Mouse (Mus musculus) embryonic facial prominence, embryonic 14.5 days (tissue): ENCODE data around the gene Slc5a6. TPM values are rescaled to one million over a fixed set of nuclear protein-coding genes. Genes with fewer than 3 reads are reported as not detected.
A peak's percentile ranks its signal among the peaks of the same experiment; 100 is the strongest.

Experiments
- ATAC-seq: fragments of 200-750 bp; cut with Nextera tagmentation; 2 replicates; pipeline ENCODE4 v1.8.0; 2017; ENCODE audit warnings: low read depth, moderate number of reproducible peaks, moderate TSS enrichment
- DNase-seq: peaks from one replicate; pipeline ENCODE4 v3.0.0-alpha.2; 2015; ENCODE audit warnings: low spot score
- H3K27ac ChIP-seq: fragments of 300-500 bp; sonication (generic); replicated peaks from 2 replicates; pipeline ENCODE4 v1.5.1; 2014; ENCODE audit warnings: low read depth, mild to moderate bottlenecking, low read length, moderate library complexity
- H3K27me3 ChIP-seq: fragments of 300-500 bp; sonication (generic); replicated peaks from 2 replicates; pipeline ENCODE4 v1.6.1; 2014; ENCODE audit warnings: low read length; ENCODE audit not compliant: control insufficient read depth, insufficient read depth
- H3K36me3 ChIP-seq: fragments of 300-500 bp; sonication (generic); 2 replicates; pipeline ENCODE4 v1.6.1; 2014; ENCODE audit warnings: low read length, mixed read lengths; ENCODE audit not compliant: control insufficient read depth, insufficient read depth
- H3K4me1 ChIP-seq: fragments of 300-500 bp; sonication (generic); 2 replicates; pipeline ENCODE4 v1.6.1; 2014; ENCODE audit warnings: antibody characterized with exemption, low read length; ENCODE audit not compliant: control insufficient read depth, insufficient read depth
- H3K4me2 ChIP-seq: fragments of 300-500 bp; sonication (generic); 2 replicates; pipeline ENCODE4 v1.6.1; 2014; ENCODE audit warnings: low read depth, mild to moderate bottlenecking, low read length, moderate library complexity, mixed read lengths
- H3K4me3 ChIP-seq: fragments of 300-500 bp; sonication (generic); 2 replicates; pipeline ENCODE4 v1.5.1; 2014; ENCODE audit warnings: low read depth, mild to moderate bottlenecking, low read length
- H3K9ac ChIP-seq: fragments of 300-500 bp; sonication (generic); 2 replicates; pipeline ENCODE4 v1.6.1; 2014; ENCODE audit warnings: low read depth, mild to moderate bottlenecking, low read length, moderate library complexity, mixed read lengths
- H3K9me3 ChIP-seq: fragments of 300-500 bp; sonication (generic); 2 replicates; pipeline ENCODE4 v1.6.1; 2016; ENCODE audit warnings: low read length; ENCODE audit not compliant: control insufficient read depth
- whole genome bisulfite sequencing: fragments of 180-500 bp; shearing (Covaris S2); extraction: QIAGEN DNeasy Blood & Tissue Kit; methylation state at CpG from one replicate; pipeline ENCODE4 v1.1.7; 2014; 5-methylcytosine and 5-hydroxymethylcytosine counted together
- polyA plus RNA-seq: library from polyadenylated mRNA; unstranded; fragments of >200 nt; fragmentation: Nextera tagmentation; extraction: Ambion mirVana; gene quantifications from 2 replicates; pipeline ENCODE4 v1.2.1, GENCODE M21; 2014

Slc5a6 gene
- polyA plus RNA-seq, 1 experiment from 2014 or later, result 14.9 TPM

DNA sequence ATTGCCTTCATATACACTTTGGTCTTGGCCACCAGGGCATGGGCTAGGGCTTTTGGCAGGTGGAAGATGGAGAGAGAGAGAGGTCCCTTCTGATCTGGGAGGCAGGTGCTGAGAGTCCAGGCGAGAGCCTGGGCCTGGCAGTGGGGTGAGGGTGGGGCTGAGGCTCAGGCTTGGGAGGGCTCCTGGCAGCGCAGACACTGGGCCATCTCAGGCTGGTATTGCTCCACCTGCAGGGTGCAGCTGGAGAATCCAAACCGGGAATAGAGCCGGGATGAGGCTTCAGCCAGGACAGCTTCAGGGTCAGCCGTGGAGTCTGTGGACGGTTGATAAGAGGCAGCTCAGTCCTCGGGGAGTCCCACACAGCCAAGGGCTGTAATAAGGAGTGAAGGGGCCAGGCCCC lies 37.9 kb upstream of the Slc5a6 start:
- DNase-seq, result no peak

GRCm38 (mm10) chr5:31083949-31084348 lies 35.2 kb upstream of the Slc5a6 start:
- H3K27ac ChIP-seq, result no peak overlapping the region
- H3K4me3 ChIP-seq, result no peak overlapping the region
- DNase-seq, result no peak
- H3K9ac ChIP-seq, result no peak overlapping the region
- peaks cover 3% of the 10 kb centered on the region for H3K36me3 ChIP-seq
- H3K9me3 ChIP-seq, result no peaks in the 10 kb centered on the region
- no peak for ATAC-seq
- no peaks in the 10 kb centered on the region for H3K4me1 ChIP-seq
- 10% methylated on average over 6 of the region's 8 CpGs for WGBS
- H3K4me2 ChIP-seq, result no peak overlapping the region
- peaks cover 21% of the 10 kb centered on the region for H3K27me3 ChIP-seq

More for the DNA sequence above, 37.9 kb upstream of the Slc5a6 start:
- ATAC-seq, result no peak
- no peak overlapping the region for H3K27ac ChIP-seq
- no peak overlapping the region for H3K9ac ChIP-seq
- 26% methylated on average over 7 of the region's 7 CpGs for WGBS
- no peaks in the 10 kb centered on the region for H3K9me3 ChIP-seq
- no peaks in the 10 kb centered on the region for H3K36me3 ChIP-seq
- no peak overlapping the region for H3K4me2 ChIP-seq
- no peaks in the 10 kb centered on the region for H3K4me1 ChIP-seq
- no peak overlapping the region for H3K4me3 ChIP-seq
- H3K27me3 ChIP-seq, result peaks cover 48% of the 10 kb centered on the region

GRCm38 (mm10) chr5:31082935-31083625 lies 34.4 kb upstream of the Slc5a6 start:
- Histone ChIP-seq H3K4me1 (no peaks in the 10 kb centered on the region), H3K36me3 (peaks cover 12% of the 10 kb centered on the region), H3K27ac (no peak overlapping the region), H3K9ac (no peak overlapping the region), H3K9me3 (no peaks in the 10 kb centered on the region), H3K4me3 (no peak overlapping the region), H3K27me3 (peaks cover 14% of the 10 kb centered on the region), H3K4me2 (no peak overlapping the region)
- DNase-seq (no peak), ATAC-seq (no peak)
- WGBS, result 43% methylated on average over 12 of the region's 12 CpGs

DNA sequence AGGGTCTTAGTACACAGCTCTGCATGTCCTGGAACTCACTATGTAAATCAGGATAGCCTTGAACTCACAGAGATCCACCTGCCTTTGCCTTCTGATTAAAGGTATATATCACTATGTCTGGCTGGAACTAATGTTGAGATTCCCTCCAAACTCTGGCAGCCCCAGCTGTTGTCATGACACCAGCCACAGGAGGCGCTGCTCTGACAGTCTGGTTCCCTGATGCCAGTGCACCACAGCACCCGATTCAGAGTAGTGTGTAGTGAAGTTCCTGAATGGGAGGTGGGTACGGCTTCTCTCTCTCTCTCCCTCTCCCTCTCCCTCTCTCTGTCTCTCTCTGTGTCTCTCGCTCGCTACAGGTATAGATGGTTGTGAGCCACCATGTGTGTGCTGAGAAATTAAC lies 33.6 kb upstream of the Slc5a6 start:
- 13% methylated on average over 5 of the region's 5 CpGs for WGBS
- H3K27me3 ChIP-seq, result peaks cover 11% of the 10 kb centered on the region
- ATAC-seq, result peak; percentile 44; the same call in 1 of the 2 replicates

GRCm38 (mm10) chr5:31081386-31081785 lies 32.7 kb upstream of the Slc5a6 start:
- H3K27ac ChIP-seq, result no peak overlapping the region
- H3K9me3 ChIP-seq, result no peaks in the 10 kb centered on the region
- H3K4me2 ChIP-seq, result no peak overlapping the region
- ATAC-seq (no peak), DNase-seq (no peak)
- peaks cover 29% of the 10 kb centered on the region for H3K36me3 ChIP-seq
- no peak overlapping the region for H3K4me3 ChIP-seq
- 71% methylated on average over 3 of the region's 3 CpGs for WGBS
- no peak overlapping the region for H3K9ac ChIP-seq
- H3K4me1 ChIP-seq, result no peaks in the 10 kb centered on the region
- peaks cover 11% of the 10 kb centered on the region for H3K27me3 ChIP-seq

More for the DNA sequence above, 33.6 kb upstream of the Slc5a6 start:
- peak; percentile 30 for DNase-seq
- H3K9ac ChIP-seq, result no peak overlapping the region
- no peaks in the 10 kb centered on the region for H3K4me1 ChIP-seq
- H3K9me3 ChIP-seq, result no peaks in the 10 kb centered on the region
- no peak overlapping the region for H3K27ac ChIP-seq
- peaks cover 19% of the 10 kb centered on the region for H3K36me3 ChIP-seq
- no peak overlapping the region for H3K4me3 ChIP-seq
- H3K4me2 ChIP-seq, result no peak overlapping the region

- Histone ChIP-seq H3K4me1 (no peaks in the 10 kb centered on the region), H3K4me2 (no peak overlapping the region), H3K27me3 (peaks cover 11% of the 10 kb centered on the region), H3K4me3 (no peak overlapping the region), H3K36me3 (peaks cover 35% of the 10 kb centered on the region), H3K9ac (no peak overlapping the region), H3K9me3 (no peaks in the 10 kb centered on the region), H3K27ac (no peak overlapping the region)
- no peak for ATAC-seq
- DNase-seq, result no peak
- WGBS, result 68% methylated on average over 3 of the region's 3 CpGs
These were observed 32.1 kb upstream of the Slc5a6 start for GRCm38 (mm10) chr5:31080795-31081164.

GRCm38 (mm10) chr5:31080059-31080794 lies 31.5 kb upstream of the Slc5a6 start:
- no peak overlapping the region for H3K4me2 ChIP-seq
- no peak overlapping the region for H3K9ac ChIP-seq
- no peaks in the 10 kb centered on the region for H3K4me1 ChIP-seq
- WGBS, result 58% methylated on average over 13 of the region's 13 CpGs
- H3K36me3 ChIP-seq, result peaks cover 40% of the 10 kb centered on the region
- H3K27ac ChIP-seq, result no peak overlapping the region
- H3K9me3 ChIP-seq, result no peaks in the 10 kb centered on the region
- DNase-seq (peak; percentile 73), ATAC-seq (no peak)
- peaks cover 11% of the 10 kb centered on the region for H3K27me3 ChIP-seq
- H3K4me3 ChIP-seq, result no peak overlapping the region

DNA sequence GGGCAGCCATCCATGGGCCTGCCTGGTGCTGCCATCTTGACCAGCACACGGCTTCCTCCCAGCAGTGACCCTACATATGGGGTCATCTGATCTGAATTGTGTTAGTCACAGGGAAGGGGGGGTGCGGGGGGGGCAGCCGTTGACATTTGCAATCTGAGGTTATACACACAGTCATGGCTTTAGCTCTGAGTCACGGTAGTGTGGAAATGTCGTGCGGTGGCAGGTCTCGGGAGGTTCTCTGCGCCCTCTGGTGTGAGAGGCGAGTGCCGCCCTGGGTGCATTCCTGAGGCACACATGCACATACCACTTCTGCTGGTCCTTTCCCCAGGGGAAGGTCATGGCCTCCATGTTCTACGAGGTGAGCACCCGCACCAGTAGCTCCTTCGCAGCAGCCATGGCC lies 27.6 kb upstream of the Slc5a6 start:
- Histone ChIP-seq H3K27ac (no peak overlapping the region), H3K9me3 (no peaks in the 10 kb centered on the region), H3K4me3 (no peak overlapping the region), H3K4me2 (no peak overlapping the region), H3K27me3 (no peaks in the 10 kb centered on the region), H3K36me3 (peaks cover 77% of the 10 kb centered on the region), H3K4me1 (no peaks in the 10 kb centered on the region), H3K9ac (no peak overlapping the region)
- DNase-seq (no peak), ATAC-seq (no peak)
- 87% methylated on average over 12 of the region's 13 CpGs for WGBS
